Mouse (Mus musculus): ENCODE results near the gene Fcer1a. TPM values are rescaled to one million over a fixed set of nuclear protein-coding genes. Genes with fewer than 3 reads are reported as not detected.
"Not testable (repeated sequence)": the region's sequence is repeated elsewhere in the genome, so short reads cannot be mapped to it uniquely, and the experiment has no call there.

Fcer1a gene
- polyA plus RNA-seq (2015; fragmentation: Nextera tagmentation; extraction: Ambion mirVana), result not detected in 2 replicates

DNA sequence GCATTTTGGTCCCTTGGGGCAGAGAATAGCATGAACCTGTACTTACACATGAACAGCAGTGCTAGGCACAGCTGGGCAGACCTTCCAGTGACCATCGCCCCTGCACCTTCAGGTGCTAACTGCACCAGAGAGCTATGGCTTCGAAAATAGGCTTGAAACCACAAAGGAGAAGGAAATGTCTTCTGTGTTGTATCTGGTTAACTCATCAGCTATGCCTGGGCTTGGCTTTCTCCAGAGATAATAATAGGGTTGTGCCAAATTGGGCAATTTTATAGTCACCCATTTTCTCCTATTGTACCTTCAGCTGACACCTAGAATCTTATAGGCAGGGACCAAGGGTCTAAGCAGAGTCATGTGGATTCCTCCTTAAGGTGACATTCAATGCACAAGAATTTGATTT lies at the start of gene Fcer1a:
Gene Fcer1a, minus strand, starts transcription at position 134 of the 400 bp plus-strand sequence.
- no peaks in the 10 kb centered on the region for H3K36me3 ChIP-seq
- no peaks in the 10 kb centered on the region for H3K4me1 ChIP-seq (replicated peaks)
- H3K4me2 ChIP-seq, result no peak within 1 kb of the TSS
- H3K27me3 ChIP-seq, result no peaks in the 10 kb centered on the region
- H3K9me3 ChIP-seq, result no peaks in the 10 kb centered on the region
- no peak within 1 kb of the TSS for H3K4me3 ChIP-seq
- no peak within 1 kb of the TSS for H3K27ac ChIP-seq (replicated peaks)
- ATAC-seq (ENCODE audit: low FRiP score, low read depth), result no peak
- H3K9ac ChIP-seq, result no peak within 1 kb of the TSS
- WGBS, result 86% methylated on average over 2 of the region's 2 CpGs

DNA sequence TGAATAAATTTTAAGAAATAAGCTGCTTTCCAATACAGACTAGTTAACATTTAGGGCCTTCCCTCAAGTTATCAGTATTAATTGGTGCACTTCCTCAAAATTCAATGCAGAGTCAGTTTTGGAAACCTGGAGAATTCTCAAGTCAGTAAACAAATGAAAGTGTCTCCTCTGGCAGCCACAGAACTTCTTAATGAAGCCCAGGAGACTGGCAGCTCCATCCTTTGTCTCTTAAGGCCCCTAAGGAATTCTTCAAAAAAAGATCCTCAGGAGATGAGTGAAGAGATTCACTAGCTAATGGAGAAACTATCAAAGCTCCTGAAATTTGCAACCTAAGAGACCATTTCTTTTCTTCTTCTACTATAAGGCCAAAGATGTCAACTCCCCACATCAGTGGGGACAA lies 38.7 kb upstream of the Fcer1a start, which contains the start of gene Olfr418:
Gene Olfr418, plus strand, starts transcription at position 301 of the 400 bp plus-strand sequence.
- no peak for ATAC-seq (ENCODE audit: low FRiP score, low read depth)
- Histone ChIP-seq H3K27me3 (no peaks in the 10 kb centered on the region), H3K4me1 (replicated peaks) (no peaks in the 10 kb centered on the region), H3K9ac (no peak within 1 kb of the TSS), H3K4me2 (no peak within 1 kb of the TSS), H3K9me3 (no peaks in the 10 kb centered on the region), H3K4me3 (no peak within 1 kb of the TSS), H3K36me3 (no peaks in the 10 kb centered on the region), H3K27ac (replicated peaks) (no peak within 1 kb of the TSS)

DNA sequence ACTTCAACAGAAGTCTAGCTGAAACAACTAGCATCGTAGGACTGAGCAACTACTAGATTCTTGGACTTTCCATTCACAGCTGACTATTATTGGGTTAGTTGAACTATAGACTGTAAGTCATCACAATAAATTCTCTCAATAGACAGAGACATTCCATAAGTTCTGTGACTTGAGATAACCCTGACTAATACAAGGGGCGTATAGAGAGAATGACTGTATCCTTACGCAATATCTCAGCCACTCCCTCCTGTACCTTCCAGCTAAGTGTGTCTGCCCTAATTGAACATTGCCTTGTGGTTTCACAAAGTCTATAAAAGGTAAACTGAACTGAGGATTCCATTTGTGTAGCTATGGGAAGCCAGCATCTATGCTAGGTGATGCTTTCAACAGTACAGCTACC lies 22.9 kb upstream of the Fcer1a start:
- no peak for ATAC-seq (ENCODE audit: low FRiP score, low read depth)
- no peaks in the 10 kb centered on the region for H3K27me3 ChIP-seq

DNA sequence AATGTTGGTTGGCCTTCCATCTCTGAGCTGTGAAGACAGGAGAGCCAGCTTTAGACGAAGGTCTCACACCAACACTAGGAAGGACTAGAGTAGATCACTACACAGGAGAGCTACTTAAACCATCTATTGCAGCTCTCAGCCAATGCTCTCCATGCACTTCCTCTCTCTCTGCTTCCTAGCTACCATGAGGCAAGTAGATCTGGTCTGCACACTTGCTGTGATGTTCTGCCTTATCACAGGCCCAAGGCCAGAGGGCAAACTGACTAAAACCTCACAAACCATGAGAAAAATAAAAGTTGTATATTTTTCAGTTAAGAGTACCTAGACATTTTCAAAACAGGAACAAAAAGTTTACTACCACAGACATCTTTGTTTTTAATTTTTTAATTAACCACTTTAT lies 10.0 kb upstream of the Fcer1a start:
- WGBS, result 83% methylated on average over 1 of the region's 1 CpGs
- H3K4me3 ChIP-seq; H3K4me1 ChIP-seq (replicated peaks); ATAC-seq (ENCODE audit: low FRiP score, low read depth); H3K4me2 ChIP-seq; H3K9ac ChIP-seq; H3K27ac ChIP-seq (replicated peaks); H3K27me3 ChIP-seq; H3K9me3 ChIP-seq; H3K36me3 ChIP-seq: not testable (repeated sequence)

More for the DNA sequence above, 22.9 kb upstream of the Fcer1a start:
- no peaks in the 10 kb centered on the region for H3K9me3 ChIP-seq
- WGBS, result 95% methylated on average over 3 of the region's 3 CpGs
- no peaks in the 10 kb centered on the region for H3K36me3 ChIP-seq
- H3K4me1 ChIP-seq (replicated peaks), result no peaks in the 10 kb centered on the region
- H3K4me3 ChIP-seq, result no peak overlapping the region
- no peak overlapping the region for H3K4me2 ChIP-seq
- no peak overlapping the region for H3K27ac ChIP-seq (replicated peaks)
- no peak overlapping the region for H3K9ac ChIP-seq

DNA sequence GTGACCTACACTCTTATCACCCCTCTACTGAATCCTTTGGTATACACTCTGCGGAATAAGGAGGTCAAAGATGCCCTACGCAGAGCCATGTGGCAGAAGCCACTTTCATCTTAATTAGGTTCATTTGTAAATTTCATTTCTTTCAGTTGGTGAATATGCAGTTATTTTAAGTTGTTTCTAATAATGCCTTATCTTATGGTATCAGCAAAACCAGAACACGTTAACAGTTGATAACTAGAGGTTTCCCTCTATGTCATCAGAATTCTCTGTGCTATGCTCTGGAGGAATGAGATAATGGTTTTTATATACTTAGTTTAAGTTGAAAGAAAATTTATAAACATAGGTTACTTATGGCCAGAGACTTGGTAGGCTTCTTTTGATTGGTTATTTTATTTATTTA lies 10.5 kb downstream of the Fcer1a start:
- Histone ChIP-seq H3K27ac (replicated peaks) (no peak overlapping the region), H3K4me3 (no peak overlapping the region), H3K9me3 (no peaks in the 10 kb centered on the region), H3K27me3 (no peaks in the 10 kb centered on the region), H3K4me1 (replicated peaks) (no peaks in the 10 kb centered on the region), H3K36me3 (no peaks in the 10 kb centered on the region), H3K4me2 (no peak overlapping the region), H3K9ac (no peak overlapping the region)
- 92% methylated on average over 3 of the region's 3 CpGs for WGBS
- no peak for ATAC-seq (ENCODE audit: low FRiP score, low read depth)

DNA sequence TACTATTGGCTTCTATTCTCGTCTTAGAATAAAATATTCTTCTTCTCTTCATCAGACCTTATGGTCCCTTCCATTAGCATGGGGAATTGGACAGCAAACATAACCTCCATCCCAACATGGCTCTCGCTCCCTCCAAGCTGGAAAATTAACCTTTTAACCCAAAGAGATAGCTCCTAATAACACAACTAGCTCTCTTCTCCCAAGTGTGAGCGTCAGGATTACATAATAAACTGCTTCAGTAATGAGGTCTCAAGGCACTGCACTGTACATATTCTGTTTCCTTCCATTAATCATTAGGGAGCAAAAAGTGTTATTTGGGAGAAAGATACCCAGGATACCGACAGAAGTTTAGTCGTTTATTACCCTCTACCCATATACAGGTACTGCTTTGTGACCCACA lies 14.9 kb downstream of the Fcer1a start, which contains the start of gene Olfr1404:
Gene Olfr1404, plus strand, starts transcription at position 301 of the 400 bp plus-strand sequence.
- no peaks in the 10 kb centered on the region for H3K4me1 ChIP-seq (replicated peaks)
- no peak within 1 kb of the TSS for H3K4me2 ChIP-seq
- no peaks in the 10 kb centered on the region for H3K27me3 ChIP-seq
- H3K9ac ChIP-seq, result no peak within 1 kb of the TSS
- WGBS, result 87% methylated on average over 5 of the region's 5 CpGs
- H3K9me3 ChIP-seq, result no peaks in the 10 kb centered on the region
- H3K27ac ChIP-seq (replicated peaks), result no peak within 1 kb of the TSS
- no peak within 1 kb of the TSS for H3K4me3 ChIP-seq
- ATAC-seq (ENCODE audit: low FRiP score, low read depth), result no peak
- H3K36me3 ChIP-seq, result no peaks in the 10 kb centered on the region

DNA sequence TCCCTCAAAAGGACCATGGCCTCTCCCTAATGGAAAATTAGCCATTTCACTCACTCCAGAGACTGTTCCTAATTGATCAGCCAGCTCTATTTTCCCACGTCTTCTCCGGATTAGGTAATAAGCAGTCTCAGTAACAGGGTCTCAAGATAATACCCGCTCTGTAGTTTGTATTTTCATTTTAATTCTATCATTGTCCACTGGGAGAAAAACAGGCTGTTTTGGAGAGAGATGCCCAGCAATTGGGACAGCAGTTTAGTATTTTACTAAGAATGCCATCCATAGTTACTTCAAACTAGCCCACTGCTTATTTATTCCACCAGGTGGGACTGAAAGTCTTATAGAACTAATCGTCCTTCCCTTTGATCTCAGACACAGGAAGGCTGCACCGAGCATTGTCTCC lies 29.5 kb downstream of the Fcer1a start, which contains the start of gene Olfr218:
Gene Olfr218, plus strand, starts transcription at position 301 of the 400 bp plus-strand sequence.
- WGBS, result 67% methylated on average over 5 of the region's 5 CpGs
- ATAC-seq (ENCODE audit: low FRiP score, low read depth), result no peak
- Histone ChIP-seq H3K9ac (no peak within 1 kb of the TSS), H3K27me3 (no peaks in the 10 kb centered on the region), H3K4me2 (no peak within 1 kb of the TSS), H3K36me3 (no peaks in the 10 kb centered on the region), H3K27ac (replicated peaks) (no peak within 1 kb of the TSS), H3K4me1 (replicated peaks) (no peaks in the 10 kb centered on the region), H3K9me3 (no peaks in the 10 kb centered on the region), H3K4me3 (no peak within 1 kb of the TSS)

DNA sequence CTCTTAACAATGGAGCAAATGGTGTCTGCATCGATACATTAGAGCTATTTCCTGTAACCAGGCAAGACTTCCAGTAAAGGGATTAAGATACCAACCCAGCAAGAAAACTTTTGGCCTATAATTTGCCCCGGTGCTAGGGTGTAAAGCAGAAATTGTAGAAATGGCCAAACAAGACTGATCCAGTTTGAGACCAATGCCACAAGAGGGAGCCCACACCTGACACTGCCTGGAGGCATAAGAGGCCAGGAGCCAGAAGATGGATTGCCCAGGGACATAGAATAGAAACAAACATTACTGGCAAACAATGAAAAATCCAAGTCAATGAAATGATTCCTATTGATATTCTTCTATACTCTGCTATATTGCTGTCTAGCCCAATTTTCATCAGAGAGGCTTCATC lies 30.7 kb downstream of the Fcer1a start:
- H3K4me1 ChIP-seq (replicated peaks), result no peaks in the 10 kb centered on the region
- H3K9me3 ChIP-seq, result no peaks in the 10 kb centered on the region
- 85% methylated on average over 2 of the region's 2 CpGs for WGBS
- no peak for ATAC-seq (ENCODE audit: low FRiP score, low read depth)
- no peaks in the 10 kb centered on the region for H3K36me3 ChIP-seq
- no peaks in the 10 kb centered on the region for H3K27me3 ChIP-seq
- H3K9ac ChIP-seq, result no peak overlapping the region
- no peak overlapping the region for H3K4me2 ChIP-seq
- H3K4me3 ChIP-seq, result no peak overlapping the region
- no peak overlapping the region for H3K27ac ChIP-seq (replicated peaks)

DNA sequence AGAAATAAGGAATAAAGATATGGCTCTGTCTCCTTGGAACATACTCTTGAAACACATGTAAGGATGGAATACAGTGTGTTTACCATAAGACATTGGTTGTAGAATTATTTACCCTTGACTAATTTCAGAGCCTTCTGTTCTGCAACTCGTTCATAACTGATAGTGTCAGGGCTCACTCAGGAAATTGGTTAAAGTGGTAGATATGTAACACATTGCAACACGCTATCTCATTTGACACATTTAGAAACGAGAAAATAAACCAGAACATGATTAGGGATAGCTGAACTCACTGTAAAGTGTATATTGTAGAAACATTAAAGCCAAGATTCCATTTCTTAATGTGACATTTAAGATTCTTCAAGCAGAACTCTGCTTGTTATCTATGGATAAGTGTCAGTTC lies 35.0 kb downstream of the Fcer1a start:
- Histone ChIP-seq H3K36me3 (no peaks in the 10 kb centered on the region), H3K4me2 (no peak overlapping the region), H3K27me3 (no peaks in the 10 kb centered on the region), H3K9me3 (no peaks in the 10 kb centered on the region), H3K4me1 (replicated peaks) (no peaks in the 10 kb centered on the region), H3K9ac (no peak overlapping the region), H3K27ac (replicated peaks) (no peak overlapping the region), H3K4me3 (no peak overlapping the region)
- WGBS, result 84% methylated on average over 3 of the region's 3 CpGs
- no peak for ATAC-seq (ENCODE audit: low FRiP score, low read depth)

DNA sequence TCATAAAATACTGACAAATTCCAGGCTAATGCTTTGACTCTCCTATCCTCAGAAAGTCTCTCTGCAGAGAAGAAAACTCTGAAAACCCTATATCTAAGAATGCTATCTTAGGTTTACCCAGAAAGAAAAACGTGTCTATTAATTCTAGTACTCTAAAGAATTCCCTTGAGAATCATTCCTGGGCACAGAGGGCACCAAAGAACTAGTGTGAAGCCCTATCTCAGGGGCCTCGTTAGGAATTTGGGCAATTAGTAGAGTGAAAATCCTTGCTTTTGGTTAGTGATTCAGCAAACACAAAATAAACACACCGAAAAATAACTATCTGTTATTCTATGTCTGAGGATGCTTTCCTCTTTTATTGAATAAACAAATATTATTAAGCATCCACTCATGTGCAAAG lies 36.5 kb downstream of the Fcer1a start, which contains the start of gene Olfr1406:
Gene Olfr1406, minus strand, starts transcription at position 101 of the 400 bp plus-strand sequence.
- H3K4me3 ChIP-seq, result no peak within 1 kb of the TSS
- no peaks in the 10 kb centered on the region for H3K4me1 ChIP-seq (replicated peaks)
- H3K9me3 ChIP-seq, result no peaks in the 10 kb centered on the region
- no peaks in the 10 kb centered on the region for H3K36me3 ChIP-seq
- WGBS, result 70% methylated on average over 3 of the region's 3 CpGs
- no peak within 1 kb of the TSS for H3K9ac ChIP-seq
- no peak within 1 kb of the TSS for H3K27ac ChIP-seq (replicated peaks)
- H3K27me3 ChIP-seq, result no peaks in the 10 kb centered on the region
- H3K4me2 ChIP-seq, result no peak within 1 kb of the TSS
- ATAC-seq (ENCODE audit: low FRiP score, low read depth), result no peak

DNA sequence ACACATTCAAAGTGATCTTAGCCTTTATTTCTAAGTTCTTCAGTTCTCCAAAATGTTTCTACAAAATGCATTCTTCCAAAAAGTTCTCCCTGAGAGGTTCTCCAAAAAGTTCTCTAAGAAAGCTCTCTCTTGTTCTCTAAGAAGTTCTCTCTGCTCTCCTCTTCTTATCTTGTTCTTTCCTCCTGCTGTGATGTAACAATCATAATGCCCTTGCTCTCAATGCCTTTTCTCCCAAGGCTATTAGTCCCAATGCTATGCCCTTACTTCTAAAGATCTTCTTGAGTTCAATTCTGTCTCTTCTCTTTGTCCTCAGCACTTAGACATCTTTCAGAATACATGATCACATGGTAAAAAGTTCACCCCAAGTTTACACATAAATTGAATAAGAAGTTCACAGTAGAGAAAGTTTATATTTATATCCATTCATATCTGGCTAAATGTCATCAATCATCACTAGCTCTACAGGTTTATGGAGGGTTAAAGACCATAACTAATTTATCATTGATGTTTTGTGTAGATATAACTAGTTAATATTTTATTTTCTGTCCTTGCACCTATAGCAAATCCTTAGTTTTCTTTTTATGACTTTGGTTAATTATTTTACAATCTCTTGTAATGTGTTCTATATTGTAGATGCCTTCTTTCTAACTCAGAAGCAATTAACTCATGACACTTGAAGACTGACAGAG lies 52.7 kb downstream of the Fcer1a start:
- no peak overlapping the region for H3K4me3 ChIP-seq
- no peak for ATAC-seq (ENCODE audit: low FRiP score, low read depth)

More for the DNA sequence above, 52.7 kb downstream of the Fcer1a start:
- H3K27ac ChIP-seq (replicated peaks), result no peak overlapping the region
- H3K4me1 ChIP-seq (replicated peaks), result no peaks in the 10 kb centered on the region
- no peaks in the 10 kb centered on the region for H3K27me3 ChIP-seq
- H3K36me3 ChIP-seq, result no peaks in the 10 kb centered on the region
- no peak overlapping the region for H3K4me2 ChIP-seq
- H3K9ac ChIP-seq, result no peak overlapping the region
- no peaks in the 10 kb centered on the region for H3K9me3 ChIP-seq
